Mouse (Mus musculus): Measurements from ENCODE around the gene Stac2.

DNA sequence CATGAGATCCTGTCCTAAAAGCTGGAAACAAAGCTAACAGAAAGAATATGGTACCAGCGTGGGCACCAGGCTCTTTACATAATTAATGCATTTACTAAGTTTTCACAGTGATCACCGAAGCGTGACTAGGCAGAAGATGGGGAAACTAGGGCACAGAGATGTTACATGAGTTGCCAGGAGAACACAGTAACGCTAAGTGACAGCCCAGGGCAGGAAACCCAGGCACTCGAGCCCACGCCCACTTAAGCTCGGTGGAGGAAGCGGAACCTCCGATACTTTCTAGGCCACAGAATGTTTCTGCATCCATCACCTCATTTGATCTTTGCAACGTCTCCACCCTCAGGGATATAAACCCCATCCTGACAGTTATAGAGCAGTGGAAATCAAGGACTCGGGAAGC lies 45.2 kb downstream of the Stac2 start:
- TF ChIP-seq POLR2A (IDR thresholded peaks at IDR 0.05; ENCODE audit: insufficient read depth, low read depth, low read length) (no peak), CTCF (IDR thresholded peaks at IDR 0.05; ENCODE audit: insufficient read depth, low read depth, low read length) (no peak)

All from olfactory bulb, adult 2 months (tissue).